Mouse (Mus musculus) frontal cortex, postnatal 25 days (tissue): Measurements from ENCODE around the gene Gm45337.

Experiments
- DNase-seq, 2 experiments: peaks; one replicate each; pipeline ENCODE4 v3.0.0; 2022; ENCODE audit warnings: low spot score in 2 of 2

Gene Gm45337

DNA sequence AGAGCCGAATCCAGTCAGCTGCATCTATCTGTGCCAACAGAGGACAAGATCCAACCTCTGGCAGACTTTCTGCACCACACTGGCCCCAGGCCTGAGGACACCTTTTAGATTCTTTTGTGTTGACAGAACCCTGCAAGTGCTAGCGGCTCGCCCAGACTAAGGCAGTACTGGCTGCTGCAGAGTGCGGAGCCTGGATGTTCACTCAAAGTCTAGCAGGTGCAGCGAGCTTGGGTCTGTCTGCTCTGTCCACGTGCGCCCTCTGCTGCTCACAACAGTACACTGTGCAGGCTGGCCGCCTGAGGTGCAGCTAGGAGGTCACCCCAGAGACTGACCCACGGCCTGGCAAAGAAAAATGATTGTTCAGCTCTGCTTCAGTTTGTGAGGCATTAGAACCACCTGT is 46.6 kb downstream of the Gm45337 start:
- DNase-seq: peak; percentile 69 to 70

GRCm38 (mm10) chr7:142096701-142097100 is 47.7 kb downstream of the Gm45337 start:
- no peak for DNase-seq

DNA sequence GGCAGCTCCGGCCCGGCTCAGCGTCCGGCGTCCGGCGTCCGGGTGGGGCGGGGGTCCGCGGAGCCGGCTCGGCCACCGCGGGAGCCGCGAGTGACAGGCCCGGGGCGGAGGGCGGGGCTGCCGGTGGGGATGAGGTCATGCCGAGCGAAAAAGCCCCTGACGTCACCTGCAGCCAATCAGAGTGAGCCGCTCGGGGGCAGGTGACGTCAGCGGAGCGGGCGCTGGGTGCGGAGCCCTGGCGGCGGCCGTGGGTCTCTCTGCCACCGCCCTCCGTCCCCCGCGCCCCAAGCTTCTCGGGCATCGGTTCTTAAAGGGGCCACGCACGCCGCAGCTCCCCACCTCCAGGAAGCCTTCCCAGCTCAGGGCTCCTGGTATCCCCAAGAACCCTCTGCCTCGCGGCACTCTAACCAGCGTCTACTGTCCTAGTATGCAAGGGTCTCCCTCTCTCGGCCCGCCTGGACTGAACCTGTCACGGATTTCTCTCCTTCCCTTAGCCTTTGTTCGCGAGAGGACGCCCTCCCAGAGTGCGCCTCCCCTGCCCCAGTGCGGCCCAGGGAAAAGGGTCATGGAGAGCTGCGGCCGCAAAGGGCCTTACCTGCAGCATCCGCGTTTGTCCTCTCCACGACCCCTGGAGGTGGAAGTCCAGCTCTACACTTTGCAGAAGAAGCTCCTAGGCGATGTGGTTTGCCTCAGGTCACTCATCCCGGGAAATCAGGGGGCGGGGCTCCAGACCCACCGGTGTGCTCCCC is 49.0 kb downstream of the Gm45337 start, which contains the start of gene Dusp8:
Gene Dusp8, minus strand, starts transcription at position 661 of the 749 bp plus-strand sequence.
- DNase-seq: peak; percentile 88 to 93

DNA sequence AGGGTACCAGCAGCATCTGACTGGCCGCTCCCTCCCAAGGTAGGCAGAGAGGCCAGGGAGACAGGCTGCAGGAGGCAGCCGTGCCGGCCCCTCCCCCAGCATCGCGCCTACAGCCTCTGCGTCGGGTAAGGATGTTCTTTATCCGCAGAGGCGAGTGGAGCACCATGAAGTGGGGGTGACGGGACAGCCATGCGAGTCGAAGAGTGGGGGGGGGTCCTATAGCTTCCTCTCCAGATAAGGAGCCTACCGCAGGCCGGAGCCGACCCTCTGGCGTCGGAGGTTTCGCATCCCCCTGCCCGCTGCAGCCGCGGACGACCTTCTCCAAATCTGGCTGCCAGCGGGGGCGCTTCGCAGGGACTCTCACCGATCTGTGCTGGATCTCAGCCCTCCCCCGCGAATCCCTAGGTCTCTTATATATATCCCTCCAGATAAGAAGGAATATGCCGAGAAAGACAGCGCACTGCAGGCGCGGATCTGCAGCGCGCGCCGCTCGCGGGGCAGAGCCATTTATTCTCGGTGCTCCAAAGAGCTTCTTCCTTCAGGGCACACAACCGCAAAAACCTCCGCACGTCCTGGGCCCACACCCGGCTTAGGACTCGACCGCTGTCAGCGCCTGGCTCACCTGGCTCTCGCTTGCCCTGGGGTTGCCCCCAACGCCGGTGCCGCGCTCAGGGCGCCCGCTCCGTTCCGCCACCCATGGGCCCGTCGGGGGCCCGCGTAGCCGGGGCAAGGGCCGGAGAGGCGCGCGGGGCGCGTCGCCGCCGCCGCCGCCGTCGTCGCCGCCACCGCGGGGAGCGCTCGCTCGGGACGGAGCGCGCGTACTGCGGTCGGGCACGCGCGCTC is 49.9 kb downstream of the Gm45337 start:
- peak in 1 of 2 experiments; percentile 51 for DNase-seq

- DNase-seq: no peak
Measured at GRCm38 (mm10) chr7:142093696-142094240, 50.6 kb downstream of the Gm45337 start.
